Mouse (Mus musculus) forebrain, embryonic 11.5 days (tissue): ENCODE data around the gene Kif7. TPM values are rescaled to one million over a fixed set of nuclear protein-coding genes. Genes with fewer than 3 reads are reported as not detected.

Experiments used
- ATAC-seq: fragments of 200-750 bp; cut with Nextera tagmentation; replicated peaks from 2 replicates; pipeline ENCODE4 v1.8.0; 2017; ENCODE audit warnings: moderate TSS enrichment; ENCODE audit not compliant: low FRiP score
- DNase-seq: peaks from one replicate; pipeline ENCODE4 v3.0.0-alpha.2; 2017; ENCODE audit warnings: low spot score
- H3K27ac ChIP-seq: fragments of 300-500 bp; sonication (generic); 2 replicates; pipeline ENCODE4 v1.5.1; 2014; ENCODE audit warnings: low read depth, low read length
- H3K27me3 ChIP-seq: fragments of 300-500 bp; sonication (generic); 2 replicates; pipeline ENCODE4 v1.6.1; 2014; ENCODE audit warnings: mild to moderate bottlenecking, low read length, mixed read lengths; ENCODE audit not compliant: control insufficient read depth, insufficient read depth
- H3K36me3 ChIP-seq: fragments of 300-500 bp; sonication (generic); 2 replicates; pipeline ENCODE4 v1.6.1; 2014; ENCODE audit warnings: mild to moderate bottlenecking, low read length, moderate library complexity, mixed read lengths; ENCODE audit not compliant: control insufficient read depth, insufficient read depth
- H3K4me1 ChIP-seq: fragments of 300-500 bp; sonication (generic); replicated peaks from 2 replicates; pipeline ENCODE4 v1.6.1; 2014; ENCODE audit warnings: low read length, mixed read lengths; ENCODE audit not compliant: control insufficient read depth, insufficient read depth
- H3K4me2 ChIP-seq: fragments of 300-500 bp; sonication (generic); 2 replicates; pipeline ENCODE4 v1.6.1; 2014; ENCODE audit warnings: low read depth, mild to moderate bottlenecking, low read length, moderate library complexity, mixed read lengths; ENCODE audit not compliant: severe bottlenecking
- H3K4me3 ChIP-seq: fragments of 300-500 bp; sonication (generic); 2 replicates; pipeline ENCODE4 v1.5.1; 2014; ENCODE audit warnings: low read depth, low read length
- H3K9ac ChIP-seq: fragments of 300-500 bp; sonication (generic); 2 replicates; pipeline ENCODE4 v1.6.1; 2014; ENCODE audit warnings: low read length
- H3K9me3 ChIP-seq: fragments of 300-500 bp; sonication (generic); 2 replicates; pipeline ENCODE4 v1.6.1; 2016; ENCODE audit warnings: low read length, mixed read lengths; ENCODE audit not compliant: control insufficient read depth
- WGBS: fragments of 180-500 bp; shearing (Covaris S2); extraction: QIAGEN DNeasy Blood & Tissue Kit; methylation state at CpG from one replicate; pipeline ENCODE4 v1.1.7; 2014; 5-methylcytosine and 5-hydroxymethylcytosine counted together
- polyA plus RNA-seq: library from polyadenylated mRNA; unstranded; fragments of >200 nt; fragmentation: Nextera tagmentation; extraction: Ambion mirVana; gene quantifications from 2 replicates; pipeline ENCODE4 v1.2.1, GENCODE M21; 2014

The Kif7 gene
- polyA plus RNA-seq, 1 experiment from 2014 or later: 8.7 TPM

- Histone ChIP-seq H3K9me3 (no peaks in the 10 kb centered on the region), H3K4me2 (no peak overlapping the region), H3K36me3 (peaks cover 5% of the 10 kb centered on the region; the same call in 1 of the 2 replicates), H3K4me3 (no peak overlapping the region), H3K9ac (no peak overlapping the region), H3K4me1 (peaks cover 3% of the 10 kb centered on the region; the same call in 1 of the 2 replicates), H3K27me3 (no peaks in the 10 kb centered on the region), H3K27ac (no peak overlapping the region)
- ATAC-seq: no peak
- 92% methylated on average over 5 of the region's 5 CpGs for WGBS
- no peak for DNase-seq
These were observed 10.3 kb downstream of the Kif7 start for GRCm38 (mm10) chr7:79705210-79705609.

- Histone ChIP-seq H3K9me3 (no peaks in the 10 kb centered on the region), H3K27me3 (no peaks in the 10 kb centered on the region), H3K4me2 (no peak overlapping the region), H3K4me1 (no peaks in the 10 kb centered on the region), H3K27ac (no peak overlapping the region), H3K36me3 (peaks cover 7% of the 10 kb centered on the region; the same call in 1 of the 2 replicates), H3K4me3 (no peak overlapping the region), H3K9ac (no peak overlapping the region)
- no peak for ATAC-seq
- WGBS: 89% methylated on average over 16 of the region's 16 CpGs
- DNase-seq: no peak
These were observed 12.8 kb downstream of the Kif7 start for GRCm38 (mm10) chr7:79702755-79703154.

GRCm38 (mm10) chr7:79696495-79696894 is 19.0 kb downstream of the Kif7 start:
- H3K4me1 ChIP-seq: no peaks in the 10 kb centered on the region
- H3K27me3 ChIP-seq: no peaks in the 10 kb centered on the region
- no peak for DNase-seq
- no peak overlapping the region for H3K27ac ChIP-seq
- H3K4me3 ChIP-seq: no peak overlapping the region
- H3K9ac ChIP-seq: no peak overlapping the region
- no peaks in the 10 kb centered on the region for H3K9me3 ChIP-seq
- no peak for ATAC-seq
- no peak overlapping the region for H3K4me2 ChIP-seq
- H3K36me3 ChIP-seq: peaks cover 24% of the 10 kb centered on the region
- WGBS: 88% methylated on average over 8 of the region's 8 CpGs

GRCm38 (mm10) chr7:79680231-79680630 is 35.3 kb downstream of the Kif7 start:
- 89% methylated on average over 2 of the region's 2 CpGs for WGBS

GRCm38 (mm10) chr7:79679186-79679585 is 36.3 kb downstream of the Kif7 start:
- no peak for ATAC-seq

More at GRCm38 (mm10) chr7:79680231-79680630, 35.3 kb downstream of the Kif7 start:
- Histone ChIP-seq H3K9me3 (no peaks in the 10 kb centered on the region), H3K9ac (no peak overlapping the region), H3K36me3 (peaks cover 38% of the 10 kb centered on the region), H3K27me3 (no peaks in the 10 kb centered on the region), H3K4me1 (no peaks in the 10 kb centered on the region), H3K27ac (no peak overlapping the region), H3K4me3 (no peak overlapping the region), H3K4me2 (no peak overlapping the region)
- ATAC-seq (no peak), DNase-seq (no peak)

GRCm38 (mm10) chr7:79670900-79671604 is 44.5 kb downstream of the Kif7 start:
- H3K9me3 ChIP-seq: no peaks in the 10 kb centered on the region
- ATAC-seq: no peak

More at GRCm38 (mm10) chr7:79679186-79679585, 36.3 kb downstream of the Kif7 start:
- Histone ChIP-seq H3K9me3 (no peaks in the 10 kb centered on the region), H3K9ac (no peak overlapping the region), H3K36me3 (peaks cover 36% of the 10 kb centered on the region), H3K4me3 (no peak overlapping the region), H3K27ac (no peak overlapping the region), H3K27me3 (no peaks in the 10 kb centered on the region), H3K4me2 (no peak overlapping the region), H3K4me1 (no peaks in the 10 kb centered on the region)
- no peak for DNase-seq

GRCm38 (mm10) chr7:79666690-79667089 is 48.8 kb downstream of the Kif7 start:
- no peak overlapping the region for H3K27ac ChIP-seq
- no peak for ATAC-seq

More at GRCm38 (mm10) chr7:79670900-79671604, 44.5 kb downstream of the Kif7 start:
- no peak overlapping the region for H3K27ac ChIP-seq
- DNase-seq: no peak
- H3K4me1 ChIP-seq: no peaks in the 10 kb centered on the region
- H3K27me3 ChIP-seq: no peaks in the 10 kb centered on the region
- H3K4me2 ChIP-seq: no peak overlapping the region
- H3K36me3 ChIP-seq: peaks cover 18% of the 10 kb centered on the region
- H3K4me3 ChIP-seq: no peak overlapping the region
- WGBS: 95% methylated on average over 4 of the region's 4 CpGs
- no peak overlapping the region for H3K9ac ChIP-seq

GRCm38 (mm10) chr7:79661253-79661890 is 54.1 kb downstream of the Kif7 start:
- H3K4me1 ChIP-seq: 0 out of 2 replicates have a peak, but pooled peaks cover 4% of the 10 kb centered on the region
- WGBS: 20% methylated on average over 5 of the region's 5 CpGs
- no peak for ATAC-seq
- H3K9ac ChIP-seq: peak overlapping the region; percentile 89
- no peaks in the 10 kb centered on the region for H3K9me3 ChIP-seq
- H3K4me2 ChIP-seq: peak overlapping the region; percentile 63
- DNase-seq: no peak
- no peaks in the 10 kb centered on the region for H3K36me3 ChIP-seq
- H3K27ac ChIP-seq: no peak overlapping the region
- peak overlapping the region; percentile 97 for H3K4me3 ChIP-seq
- no peaks in the 10 kb centered on the region for H3K27me3 ChIP-seq

More at GRCm38 (mm10) chr7:79666690-79667089, 48.8 kb downstream of the Kif7 start:
- H3K4me1 ChIP-seq: 0 out of 2 replicates have a peak, but pooled peaks cover 3% of the 10 kb centered on the region
- H3K9me3 ChIP-seq: no peaks in the 10 kb centered on the region
- no peak for DNase-seq
- no peak overlapping the region for H3K9ac ChIP-seq
- peaks cover 9% of the 10 kb centered on the region for H3K36me3 ChIP-seq
- H3K27me3 ChIP-seq: no peaks in the 10 kb centered on the region
- no peak overlapping the region for H3K4me2 ChIP-seq
- no peak overlapping the region for H3K4me3 ChIP-seq
